Mouse (Mus musculus): ENCODE data around the gene Dcst1.
A peak's percentile ranks its signal among the peaks of the same experiment; 100 is the strongest.

Dcst1 gene

GRCm38 (mm10) chr3:89360237-89360636 lies 4.8 kb downstream of the Dcst1 start:
- DNase-seq, result no peak

- no peak for DNase-seq
Measured at GRCm38 (mm10) chr3:89359630-89360029, 5.4 kb downstream of the Dcst1 start.

GRCm38 (mm10) chr3:89356029-89356428 lies 9.0 kb downstream of the Dcst1 start:
- no peak for DNase-seq

- no peak for DNase-seq
Measured at GRCm38 (mm10) chr3:89355512-89355902, 9.5 kb downstream of the Dcst1 start.

GRCm38 (mm10) chr3:89354816-89355511 lies 10.1 kb downstream of the Dcst1 start:
- peak; percentile 84 for DNase-seq

GRCm38 (mm10) chr3:89351271-89351670 lies 13.8 kb downstream of the Dcst1 start:
- DNase-seq, result no peak

- peak; percentile 92 for DNase-seq
Measured at GRCm38 (mm10) chr3:89349869-89350501, 15.1 kb downstream of the Dcst1 start, which contains the start of gene Adam15. Gene Adam15 (minus strand): TSS chr3:89349996.

GRCm38 (mm10) chr3:89348911-89349868 lies 15.9 kb downstream of the Dcst1 start:
- no peak for DNase-seq

- DNase-seq, result no peak
Measured at GRCm38 (mm10) chr3:89347916-89348315, 17.1 kb downstream of the Dcst1 start.

- DNase-seq, result no peak
Measured at GRCm38 (mm10) chr3:89346815-89347540, 18.1 kb downstream of the Dcst1 start.

GRCm38 (mm10) chr3:89343279-89343678 lies 21.8 kb downstream of the Dcst1 start:
- DNase-seq, result no peak

- DNase-seq, result no peak
Measured at GRCm38 (mm10) chr3:89341794-89342193, 23.3 kb downstream of the Dcst1 start.

GRCm38 (mm10) chr3:89340465-89340864 lies 24.6 kb downstream of the Dcst1 start:
- peak; percentile 90 for DNase-seq

GRCm38 (mm10) chr3:89339416-89339815 lies 25.6 kb downstream of the Dcst1 start:
- peak; percentile 72 for DNase-seq

GRCm38 (mm10) chr3:89337721-89338578 lies 27.1 kb downstream of the Dcst1 start, which contains the start of gene Efna4:
Gene Efna4 (minus strand): TSS chr3:89338028.
- peak; percentile 90 for DNase-seq

GRCm38 (mm10) chr3:89337062-89337720 lies 27.9 kb downstream of the Dcst1 start:
- no peak for DNase-seq

- DNase-seq, result no peak
Measured at GRCm38 (mm10) chr3:89336529-89336928, 28.5 kb downstream of the Dcst1 start.

GRCm38 (mm10) chr3:89333053-89333452 lies 32.0 kb downstream of the Dcst1 start:
- no peak for DNase-seq

GRCm38 (mm10) chr3:89332476-89332875 lies 32.6 kb downstream of the Dcst1 start:
- DNase-seq, result no peak

GRCm38 (mm10) chr3:89332013-89332412 lies 33.0 kb downstream of the Dcst1 start:
- no peak for DNase-seq

- DNase-seq, result no peak
Measured at GRCm38 (mm10) chr3:89331561-89331960, 33.5 kb downstream of the Dcst1 start.
